In genomic region chr14:121365390-121365789, GRCm38 (mm10) we compare ENCODE assay signal across 8 mouse cellular contexts. TPM values are rescaled to one million over a fixed set of nuclear protein-coding genes. Genes with fewer than 3 reads are reported as not detected.
DNase-seq lines count a peak whose midpoint lies in the region; ATAC-seq and TF ChIP-seq lines count a peak whose summit lies in the region.

No protein-coding gene starts in this region.

- 80% methylated on average over 7 of the region's 7 CpGs for WGBS in hindbrain, embryonic 10.5 days
- 85% methylated on average over 7 of the region's 7 CpGs for WGBS in hindbrain, embryonic 12.5 days
- 14% methylated on average over 7 of the region's 7 CpGs for WGBS in heart, embryonic 14.5 days

- H3K27ac ChIP-seq in hindbrain, embryonic 10.5 days = 0 out of 2 replicates have a peak overlapping the region, but pooled peaks have one; percentile 30
- no peak overlapping the region for H3K27ac ChIP-seq in hindbrain, embryonic 12.5 days
- peak overlapping the region; percentile 60 to 85 for H3K27ac ChIP-seq in heart, embryonic 14.5 days (replicated peaks in 1 of 2; ENCODE audit: control insufficient read depth in 1 of 2, insufficient read depth in 1 of 2, low read depth in 2 of 2, low read length in 2 of 2)
- no peak overlapping the region for H3K27ac ChIP-seq in left cerebral cortex, adult 2 months

- no peaks in the 10 kb centered on the region for H3K9me3 ChIP-seq in hindbrain, embryonic 10.5 days
- H3K9me3 ChIP-seq in hindbrain, embryonic 12.5 days (replicated peaks) = 0 out of 2 replicates have a peak, but pooled peaks cover 6% of the 10 kb centered on the region
- no peaks in the 10 kb centered on the region for H3K9me3 ChIP-seq in heart, embryonic 14.5 days (ENCODE audit: control insufficient read depth, low read length)

- DNase-seq in hindbrain, embryonic 10.5 days (ENCODE audit: low spot score) = no peak
- peak; percentile 81 for DNase-seq in MEL-GATA-1-ER (ENCODE audit: extremely low read depth, low read depth)
- DNase-seq in lung, postnatal 14 days = peak; percentile 42
- DNase-seq in left cerebral cortex, adult 2 months (ENCODE audit: extremely low spot score in 1 of 2, low spot score in 2 of 2) = no peak
- DNase-seq in frontal cortex, postnatal 10 days (ENCODE audit: low spot score in 2 of 2) = no peak
- no peak for DNase-seq in adipocyte (ENCODE audit: low spot score)

- peaks cover 46% of the 10 kb centered on the region for H3K4me1 ChIP-seq in hindbrain, embryonic 10.5 days (replicated peaks)
- H3K4me1 ChIP-seq in hindbrain, embryonic 12.5 days = peaks cover 34% of the 10 kb centered on the region
- H3K4me1 ChIP-seq in heart, embryonic 14.5 days (ENCODE audit: control insufficient read depth in 2 of 2, insufficient read depth in 2 of 2, low read length in 2 of 2) = peaks cover 58 to 85% of the 10 kb centered on the region in 2 experiments

- intact Hi-C loops in left cerebral cortex, adult 2 months (cut with DNase I) = no loop called here

- ATAC-seq in hindbrain, embryonic 12.5 days (ENCODE audit: low FRiP score) = no peak
- peak; percentile 67; the same call in 1 of the 2 replicates for ATAC-seq in heart, embryonic 14.5 days (ENCODE audit: insufficient number of reproducible peaks, insufficient read depth, low FRiP score, low read depth)

- TF ChIP-seq CTCF in left cerebral cortex, adult 2 months (IDR thresholded peaks at IDR 0.05) = no peak

- no peak overlapping the region for H3K9ac ChIP-seq in hindbrain, embryonic 12.5 days
- peak overlapping the region; percentile 54 for H3K9ac ChIP-seq in heart, embryonic 14.5 days (ENCODE audit: low read length)

- H3K27me3 ChIP-seq in hindbrain, embryonic 10.5 days (ENCODE audit: insufficient read depth, poor library complexity, severe bottlenecking) = no peaks in the 10 kb centered on the region
- H3K27me3 ChIP-seq in hindbrain, embryonic 12.5 days = no peaks in the 10 kb centered on the region
- H3K27me3 ChIP-seq in heart, embryonic 14.5 days (ENCODE audit: control insufficient read depth, insufficient read depth, low read length) = no peaks in the 10 kb centered on the region

- no peak overlapping the region for H3K4me3 ChIP-seq in hindbrain, embryonic 10.5 days
- H3K4me3 ChIP-seq in hindbrain, embryonic 12.5 days = no peak overlapping the region
- H3K4me3 ChIP-seq in heart, embryonic 14.5 days (ENCODE audit: control insufficient read depth in 1 of 2, insufficient read depth in 1 of 2, low read depth in 1 of 2, low read length in 2 of 2) = 0 out of 4 replicates have a peak overlapping the region, but pooled peaks of 1 of the 2 experiments have one; percentile 4
- no peak overlapping the region for H3K4me3 ChIP-seq in left cerebral cortex, adult 2 months

- peaks cover 44% of the 10 kb centered on the region for H3K36me3 ChIP-seq in hindbrain, embryonic 10.5 days
- H3K36me3 ChIP-seq in hindbrain, embryonic 12.5 days = peaks cover 4% of the 10 kb centered on the region; the same call in 1 of the 2 replicates
- H3K36me3 ChIP-seq in heart, embryonic 14.5 days (ENCODE audit: control insufficient read depth, insufficient read depth, low read length) = 0 out of 2 replicates have a peak, but pooled peaks cover 5% of the 10 kb centered on the region

- no peak overlapping the region for H3K4me2 ChIP-seq in hindbrain, embryonic 12.5 days (replicated peaks)
- peak overlapping the region; percentile 53 for H3K4me2 ChIP-seq in heart, embryonic 14.5 days (ENCODE audit: low read length)

RNA-seq across cellular contexts. Expression of gene Stk24, which starts 14.4 kb away (rescaled TPM):
- polyA plus RNA-seq in hindbrain, embryonic 10.5 days (2016; fragmentation: Nextera tagmentation; extraction: Ambion mirVana) = 32.8 and 36.2 TPM in 2 replicates
- polyA plus RNA-seq in hindbrain, embryonic 12.5 days (2016; fragmentation: Nextera tagmentation; extraction: Ambion mirVana) = 38.4 and 41.2 TPM in 2 replicates
- polyA plus RNA-seq in heart, embryonic 14.5 days (2014; fragmentation: Nextera tagmentation; extraction: Ambion mirVana) = 45.2 and 48.9 TPM in 2 replicates
- total RNA-seq in left cerebral cortex, adult 2 months (2021) = 10 to 100 TPM; 67.8 to 74.2 TPM

Comparison
In these comparisons a context has a peak if more than half of its experiments do, and no peak if none do; other contexts are left out.
1. H3K27ac ChIP-seq: peak in hindbrain, embryonic 10.5 days (single experiment) and heart, embryonic 14.5 days (2 of 2); none in hindbrain, embryonic 12.5 days (single experiment) and left cerebral cortex, adult 2 months (single experiment).
2. DNase-seq: peak in MEL-GATA-1-ER (single experiment) and lung, postnatal 14 days (single experiment); none in hindbrain, embryonic 10.5 days (single experiment), left cerebral cortex, adult 2 months (0 of 2), frontal cortex, postnatal 10 days (0 of 2) and adipocyte (single experiment).